Mouse (Mus musculus) WW6 (cell line): ENCODE measurements around the gene Thrb.

Experiments used
- DNase-seq: peaks from one replicate; pipeline ENCODE4 v3.0.0-alpha.2; 2013; ENCODE audit warnings: low read depth, low spot score

Thrb gene

GRCm38 (mm10) chr14:17875946-17876345 lies 215.9 kb downstream of the Thrb start:
- DNase-seq, result no peak

- DNase-seq, result no peak
Observed at GRCm38 (mm10) chr14:17879446-17879845, 219.4 kb downstream of the Thrb start.

GRCm38 (mm10) chr14:17884884-17885283 lies 224.8 kb downstream of the Thrb start:
- no peak for DNase-seq

- no peak for DNase-seq
Observed at GRCm38 (mm10) chr14:17885320-17885719, 225.3 kb downstream of the Thrb start.

GRCm38 (mm10) chr14:17894791-17895190 lies 234.7 kb downstream of the Thrb start:
- no peak for DNase-seq

GRCm38 (mm10) chr14:17899733-17900413 lies 239.8 kb downstream of the Thrb start:
- no peak for DNase-seq

- no peak for DNase-seq
Observed at GRCm38 (mm10) chr14:17900414-17900795, 240.3 kb downstream of the Thrb start.

GRCm38 (mm10) chr14:17902426-17902825 lies 242.4 kb downstream of the Thrb start:
- no peak for DNase-seq

GRCm38 (mm10) chr14:17903121-17903520 lies 243.1 kb downstream of the Thrb start:
- DNase-seq, result no peak

- DNase-seq, result no peak
Observed at GRCm38 (mm10) chr14:17904554-17904953, 244.5 kb downstream of the Thrb start.

- DNase-seq, result no peak
Observed at GRCm38 (mm10) chr14:17905627-17906026, 245.6 kb downstream of the Thrb start.

- DNase-seq, result no peak
Observed at GRCm38 (mm10) chr14:17906931-17907330, 246.9 kb downstream of the Thrb start.

GRCm38 (mm10) chr14:17911157-17911556 lies 251.1 kb downstream of the Thrb start:
- no peak for DNase-seq

- DNase-seq, result no peak
Observed at GRCm38 (mm10) chr14:17912573-17913207, 252.6 kb downstream of the Thrb start.

- no peak for DNase-seq
Observed at GRCm38 (mm10) chr14:17915556-17915955, 255.5 kb downstream of the Thrb start.

GRCm38 (mm10) chr14:17916651-17917050 lies 256.6 kb downstream of the Thrb start:
- no peak for DNase-seq

GRCm38 (mm10) chr14:17917124-17917763 lies 257.2 kb downstream of the Thrb start:
- no peak for DNase-seq

- no peak for DNase-seq
Observed at GRCm38 (mm10) chr14:17917899-17918298, 257.8 kb downstream of the Thrb start.

- no peak for DNase-seq
Observed at GRCm38 (mm10) chr14:17922807-17923704, 263.0 kb downstream of the Thrb start.

GRCm38 (mm10) chr14:17927469-17927868 lies 267.4 kb downstream of the Thrb start:
- DNase-seq, result no peak

- DNase-seq, result no peak
Observed at GRCm38 (mm10) chr14:17929585-17929984, 269.5 kb downstream of the Thrb start.

- no peak for DNase-seq
Observed at GRCm38 (mm10) chr14:17933475-17933874, 273.4 kb downstream of the Thrb start.
